Mouse (Mus musculus) cerebellum, postnatal 36 days (tissue): ENCODE data around the gene Map1lc3b.

Experiments
- DNase-seq, 2 experiments: peaks; one replicate each; pipeline ENCODE4 v3.0.0; 2021 to 2022; ENCODE audit warnings: mixed read lengths in 2 of 2

Gene Map1lc3b

GRCm38 (mm10) chr8:121590203-121591177 is at the start of gene Map1lc3b:
Gene Map1lc3b, plus strand, starts transcription at chr8:121590361.
- DNase-seq, result peak; percentile 97 to 98

DNA sequence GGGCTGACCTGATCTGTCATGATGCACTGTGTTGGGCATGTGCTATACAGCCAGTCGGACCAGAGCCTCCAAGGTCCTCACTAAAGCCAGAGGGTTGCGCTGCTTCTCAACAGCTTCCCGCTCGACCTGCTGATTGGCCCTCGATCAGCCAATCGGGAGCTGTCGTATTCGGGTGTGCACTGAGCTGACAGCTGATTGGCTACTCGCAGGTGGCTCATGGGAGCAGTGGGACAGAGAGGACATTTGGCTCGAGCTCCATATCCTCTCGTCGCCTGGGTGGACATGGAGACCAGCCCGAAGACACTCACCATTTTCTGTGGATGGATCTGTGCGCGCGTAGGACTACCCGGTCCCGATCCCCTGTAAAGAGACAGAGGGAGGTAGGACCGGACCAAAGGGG is 48.3 kb upstream of the Map1lc3b start:
- DNase-seq, result no peak

DNA sequence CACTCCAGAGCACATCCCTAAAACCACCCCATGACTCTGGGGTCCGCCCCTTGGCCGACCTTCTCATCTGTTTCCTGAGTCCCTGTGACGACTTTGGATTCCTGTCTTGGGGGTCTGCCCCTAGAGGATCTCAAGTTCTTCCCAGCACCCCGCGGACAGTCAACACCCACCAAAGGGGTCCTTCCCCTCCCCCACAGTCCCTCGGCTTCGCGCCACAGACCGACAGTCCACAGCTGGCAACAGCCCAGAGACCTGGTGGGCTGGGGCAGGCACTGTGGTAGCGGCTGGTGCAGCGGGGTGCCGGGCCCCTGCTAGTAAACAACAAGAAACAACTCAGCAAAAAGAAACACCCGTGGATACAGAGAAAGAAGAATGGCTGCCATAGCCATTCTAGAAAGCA is 47.3 kb upstream of the Map1lc3b start:
- no peak for DNase-seq

DNA sequence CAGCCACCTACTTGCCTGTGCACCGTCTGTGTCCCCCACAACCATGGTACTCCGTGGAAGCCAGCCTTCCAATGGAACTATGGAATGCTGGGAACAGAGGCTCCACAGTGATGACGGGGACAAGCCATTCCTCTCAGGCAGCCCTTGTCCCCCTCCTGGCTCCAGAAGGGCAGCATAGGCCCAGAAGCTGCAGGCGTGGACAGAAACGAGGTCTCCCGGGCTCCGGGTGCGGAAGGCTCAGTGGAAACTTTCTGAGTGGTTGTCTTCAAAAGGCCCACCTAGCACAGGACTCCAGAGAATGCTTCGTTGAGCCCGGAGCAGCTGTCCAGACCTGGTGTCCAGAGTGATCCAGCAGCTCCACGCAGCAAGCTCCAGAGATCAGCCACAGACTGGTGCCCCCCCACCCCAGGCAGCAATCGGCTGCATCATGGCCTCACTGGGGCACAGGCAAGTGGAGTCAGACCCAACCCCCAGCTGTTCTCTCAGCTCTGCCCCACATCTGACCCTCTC is 45.8 kb upstream of the Map1lc3b start, which contains the start of gene 1700018B08Rik:
Gene 1700018B08Rik (minus strand): TSS at position 45 of the 510 bp plus-strand sequence.
- no peak for DNase-seq

- no peak for DNase-seq
Observed at GRCm38 (mm10) chr8:121544936-121545335, 45.2 kb upstream of the Map1lc3b start.

GRCm38 (mm10) chr8:121547132-121547531 is 43.0 kb upstream of the Map1lc3b start:
- peak; percentile 78 to 85 for DNase-seq

DNA sequence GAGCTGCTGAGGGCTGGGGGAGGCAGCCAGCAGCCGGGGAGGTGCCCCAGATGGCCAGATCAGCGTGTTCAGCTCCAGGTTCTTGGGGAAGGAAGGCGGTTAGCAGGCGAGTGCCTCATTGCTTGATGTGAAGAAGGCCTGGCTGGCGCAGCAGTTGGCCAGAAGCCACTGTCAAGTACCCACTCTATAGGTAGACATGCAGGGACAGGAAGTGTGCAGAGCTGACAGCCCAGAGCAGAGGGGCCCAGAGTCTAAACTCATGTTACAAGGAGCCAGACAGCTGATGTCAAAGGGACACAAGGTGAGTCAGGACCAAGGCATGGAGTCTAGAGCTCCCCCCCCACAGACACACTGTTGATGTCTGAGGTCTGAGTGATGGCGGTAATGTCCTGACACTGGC is 40.1 kb upstream of the Map1lc3b start:
- DNase-seq, result no peak

DNA sequence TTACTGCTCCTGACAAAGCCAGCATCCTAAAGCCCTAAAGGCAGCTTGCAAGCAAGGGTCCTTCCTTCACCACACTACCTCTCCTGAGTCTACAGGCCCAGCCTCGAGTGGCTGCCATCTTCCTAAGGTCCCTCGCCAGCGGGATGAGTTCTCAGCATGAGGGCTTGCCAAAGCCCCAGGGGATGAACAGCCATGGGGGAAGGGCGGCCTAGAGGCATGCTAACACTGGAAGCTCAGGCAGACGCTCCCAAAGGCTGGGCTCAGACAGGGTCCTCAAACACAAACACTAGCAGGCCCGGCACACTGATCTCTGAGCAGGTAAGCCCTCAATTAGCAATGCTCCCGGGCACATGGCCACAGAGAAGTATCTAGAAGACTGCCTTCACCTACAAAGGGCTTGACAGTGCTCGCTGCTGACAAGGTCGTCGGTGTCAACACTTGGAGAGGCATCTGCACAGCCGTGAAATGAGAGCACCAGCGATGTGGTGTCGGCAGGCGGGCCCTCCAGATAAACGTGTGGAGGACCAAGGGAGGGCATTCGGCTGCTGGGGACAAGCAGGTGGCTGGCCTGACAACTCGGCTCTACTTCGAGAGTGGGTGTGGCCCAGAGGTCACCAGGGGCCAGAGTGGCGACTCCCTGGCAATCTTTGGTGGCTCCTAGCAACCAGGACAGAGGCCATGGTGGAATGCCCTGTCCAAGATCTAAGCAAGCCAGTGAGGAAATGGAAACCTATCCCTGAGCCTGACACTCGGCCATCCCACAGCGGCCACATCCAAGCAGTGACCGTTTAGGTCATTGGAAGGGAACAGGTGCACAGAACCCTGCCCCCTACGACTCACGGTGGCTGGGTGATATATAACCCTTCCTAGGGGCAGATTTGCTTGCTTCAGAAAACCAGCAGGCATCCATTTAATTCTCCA is 38.8 kb upstream of the Map1lc3b start:
- peak in 1 of 2 experiments; percentile 3 for DNase-seq

DNA sequence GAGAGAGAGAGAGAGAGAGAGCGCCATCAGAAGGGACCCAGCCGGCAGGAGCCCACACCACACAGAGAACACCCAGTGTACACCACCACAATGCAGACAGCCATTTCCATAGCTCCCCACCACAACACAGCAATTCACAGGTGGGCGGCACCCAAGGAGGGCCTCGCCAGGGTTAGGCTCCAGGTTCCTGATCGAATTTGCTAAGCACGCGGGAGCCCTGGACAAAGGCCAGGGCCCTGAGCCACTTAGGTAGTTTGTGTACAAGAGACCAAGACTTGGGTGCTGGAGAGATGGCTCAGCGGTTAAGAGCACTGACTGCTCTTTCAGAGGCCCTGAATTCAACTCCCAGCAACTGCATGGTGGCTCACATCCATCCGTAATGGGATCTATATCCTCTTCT is 37.7 kb upstream of the Map1lc3b start:
- DNase-seq, result no peak

GRCm38 (mm10) chr8:121553831-121554475 is 36.2 kb upstream of the Map1lc3b start:
- DNase-seq, result no peak

- peak in 1 of 2 experiments; percentile 1 for DNase-seq
Observed at GRCm38 (mm10) chr8:121557746-121558145, 32.4 kb upstream of the Map1lc3b start.

- peak in 1 of 2 experiments; percentile 3 for DNase-seq
Observed at GRCm38 (mm10) chr8:121558538-121558937, 31.6 kb upstream of the Map1lc3b start.

GRCm38 (mm10) chr8:121559801-121560200 is 30.4 kb upstream of the Map1lc3b start:
- DNase-seq, result no peak

- no peak for DNase-seq
Observed at GRCm38 (mm10) chr8:121560432-121561100, 29.6 kb upstream of the Map1lc3b start.

DNA sequence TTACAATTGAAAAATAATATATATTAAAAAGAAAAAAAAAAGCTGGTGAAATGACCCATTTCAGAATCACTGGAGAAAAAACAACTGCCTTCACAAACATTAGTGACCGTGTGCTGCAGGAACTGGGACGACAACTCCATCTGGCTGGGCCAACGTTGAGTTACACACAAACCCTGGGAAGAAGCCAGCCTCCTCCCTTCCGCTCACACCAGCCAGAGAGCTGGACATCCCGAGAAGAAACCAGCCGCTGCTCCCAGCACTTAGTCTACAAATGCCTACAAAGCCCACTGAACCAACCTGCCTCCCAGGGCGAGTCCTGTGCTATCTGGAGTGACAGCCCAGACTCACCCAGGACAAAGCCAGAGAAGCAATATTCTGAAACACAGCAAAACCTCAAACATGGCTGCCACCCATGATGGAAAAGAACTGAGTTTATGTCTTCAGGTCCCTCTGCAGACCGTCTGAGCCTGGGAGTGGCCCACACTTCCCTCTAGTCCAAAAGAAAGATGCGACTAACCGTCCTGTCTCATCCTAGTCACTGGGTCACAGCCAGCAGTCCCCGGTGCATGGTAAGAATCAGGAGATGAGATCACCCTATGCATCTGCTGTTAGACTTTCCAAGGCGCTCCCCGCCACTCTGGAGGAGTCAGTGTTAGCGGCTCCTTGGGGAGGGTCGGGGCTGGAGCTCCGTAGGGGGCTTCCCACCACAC is 28.4 kb upstream of the Map1lc3b start:
- DNase-seq, result peak; percentile 54 to 58

- DNase-seq, result peak; percentile 44 to 51
Observed at GRCm38 (mm10) chr8:121562941-121563351, 27.2 kb upstream of the Map1lc3b start.

DNA sequence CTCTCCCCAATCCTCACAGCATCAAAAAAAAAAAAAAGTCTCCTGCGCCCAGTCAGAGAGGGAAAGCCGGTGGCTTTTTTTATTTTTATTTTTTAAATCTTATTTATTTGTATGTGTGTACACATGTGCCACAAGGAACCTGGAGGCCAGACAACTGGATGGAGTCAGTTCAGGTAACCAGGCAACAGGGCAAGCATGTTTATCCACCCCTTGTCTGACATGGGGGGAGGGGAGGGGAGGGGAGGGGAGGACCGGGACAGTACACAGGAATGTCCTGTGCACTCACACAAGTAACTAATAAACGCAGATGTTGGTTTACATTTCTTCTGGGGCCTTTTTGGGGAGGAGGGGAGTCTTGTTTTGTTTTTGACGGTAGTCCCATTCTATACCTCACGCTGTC is 26.5 kb upstream of the Map1lc3b start:
- DNase-seq, result no peak

GRCm38 (mm10) chr8:121568321-121568720 is 21.8 kb upstream of the Map1lc3b start:
- no peak for DNase-seq

- no peak for DNase-seq
Observed at GRCm38 (mm10) chr8:121570335-121570734, 19.8 kb upstream of the Map1lc3b start.

GRCm38 (mm10) chr8:121570801-121571200 is 19.4 kb upstream of the Map1lc3b start:
- DNase-seq, result no peak

- no peak for DNase-seq
Observed at GRCm38 (mm10) chr8:121572121-121572520, 18.0 kb upstream of the Map1lc3b start.
